Mouse (Mus musculus) small intestine, adult 2 months (tissue): ENCODE data around the gene Tnfaip8l2.

ENCODE experiments used
- CTCF ChIP-seq: fragments of 200-500 bp; IDR thresholded peaks from 2 replicates; pipeline ENCODE4 v1.5.1; 2012; ENCODE audit warnings: low read depth, mild to moderate bottlenecking, control low read depth, inconsistent platforms, low read length, moderate library complexity, mixed read lengths; ENCODE audit not compliant: insufficient replicate concordance, insufficient read length; ENCODE audit errors: extremely low read depth
- POLR2A ChIP-seq: fragments of 200-500 bp; IDR thresholded peaks from 2 replicates; pipeline ENCODE4 v1.6.1; 2012; ENCODE audit warnings: low read depth, mild to moderate bottlenecking, control low read depth, inconsistent platforms, low read length, moderate library complexity

- TF ChIP-seq CTCF (no peak), POLR2A (peak; percentile 52; the same call in 1 of the 2 replicates)
These were observed 18.1 kb upstream of the Tnfaip8l2 start, which contains the start of gene Sema6c for GRCm38 (mm10) chr3:95159987-95160963.
